Mouse (Mus musculus) embryonic fibroblast, embryonic 13.5 days (primary cell): ENCODE results near the gene Taf15.

Experiments used
- CTCF ChIP-seq: IDR thresholded peaks from 2 replicates; pipeline ENCODE4 v1.5.1; 2011; ENCODE audit warnings: mild to moderate bottlenecking, control low read depth, low read length, moderate library complexity, borderline replicate concordance; ENCODE audit not compliant: insufficient read depth
- POLR2A ChIP-seq: IDR thresholded peaks from 2 replicates; pipeline ENCODE4 v1.6.1; 2011; ENCODE audit warnings: low read depth, mild to moderate bottlenecking, control low read depth, low read length, moderate library complexity

GRCm38 (mm10) chr11:83441235-83441634 is 31.7 kb upstream of the Taf15 start:
- TF ChIP-seq CTCF (no peak), POLR2A (no peak)
